Mouse (Mus musculus): ENCODE data around the gene 1700010B08Rik. TPM values are rescaled to one million over a fixed set of nuclear protein-coding genes. Genes with fewer than 3 reads are reported as not detected.
"Not testable (repeated sequence)": the region's sequence is repeated elsewhere in the genome, so short reads cannot be mapped to it uniquely, and the experiment has no call there.

The 1700010B08Rik gene
- polyA plus RNA-seq (2014; fragmentation: Nextera tagmentation; extraction: Ambion mirVana), result not detected in 2 replicates

GRCm38 (mm10) chr2:173719115-173719514, at the start of gene 1700010B08Rik:
Gene 1700010B08Rik (plus strand): TSS chr2:173719415.
- H3K27me3 ChIP-seq (ENCODE audit: control insufficient read depth, insufficient read depth, low read length); H3K4me2 ChIP-seq (ENCODE audit: low read depth); H3K9me3 ChIP-seq (ENCODE audit: control insufficient read depth, low read length); H3K9ac ChIP-seq (ENCODE audit: low read length); DNase-seq (ENCODE audit: low spot score); ATAC-seq (ENCODE audit: insufficient read depth, low FRiP score, low TSS enrichment); H3K36me3 ChIP-seq (ENCODE audit: control insufficient read depth, insufficient read depth, low read length); H3K4me1 ChIP-seq (ENCODE audit: control insufficient read depth, insufficient read depth, low read length); H3K4me3 ChIP-seq (ENCODE audit: low read depth, low read length); H3K27ac ChIP-seq (ENCODE audit: low read depth, low read length): not testable (repeated sequence)
- WGBS, result 83% methylated on average over 6 of the region's 7 CpGs

GRCm38 (mm10) chr2:173672328-173672896, 46.8 kb upstream of the 1700010B08Rik start:
- Histone ChIP-seq H3K27ac (ENCODE audit: low read depth, low read length) (no peak overlapping the region), H3K9me3 (ENCODE audit: control insufficient read depth, low read length) (no peaks in the 10 kb centered on the region), H3K27me3 (ENCODE audit: control insufficient read depth, insufficient read depth, low read length) (no peaks in the 10 kb centered on the region), H3K9ac (ENCODE audit: low read length) (no peak overlapping the region), H3K4me1 (ENCODE audit: control insufficient read depth, insufficient read depth, low read length) (no peaks in the 10 kb centered on the region), H3K4me3 (ENCODE audit: low read depth, low read length) (no peak overlapping the region), H3K36me3 (ENCODE audit: control insufficient read depth, insufficient read depth, low read length) (peaks cover 4% of the 10 kb centered on the region), H3K4me2 (ENCODE audit: low read depth) (no peak overlapping the region)
- DNase-seq (ENCODE audit: low spot score) (no peak), ATAC-seq (ENCODE audit: insufficient read depth, low FRiP score, low TSS enrichment) (no peak)
- 76% methylated on average over 2 of the region's 2 CpGs for WGBS

GRCm38 (mm10) chr2:173673469-173673868, 45.7 kb upstream of the 1700010B08Rik start:
- no peak for ATAC-seq (ENCODE audit: insufficient read depth, low FRiP score, low TSS enrichment)

GRCm38 (mm10) chr2:173678593-173678992, 40.6 kb upstream of the 1700010B08Rik start:
- no peaks in the 10 kb centered on the region for H3K27me3 ChIP-seq (ENCODE audit: control insufficient read depth, insufficient read depth, low read length)
- H3K27ac ChIP-seq (ENCODE audit: low read depth, low read length), result no peak overlapping the region
- no peak overlapping the region for H3K4me3 ChIP-seq (ENCODE audit: low read depth, low read length)
- H3K9me3 ChIP-seq (ENCODE audit: control insufficient read depth, low read length), result no peaks in the 10 kb centered on the region
- WGBS, result 92% methylated on average over 2 of the region's 2 CpGs
- H3K36me3 ChIP-seq (ENCODE audit: control insufficient read depth, insufficient read depth, low read length), result peaks cover 2% of the 10 kb centered on the region; the same call in 1 of the 2 replicates
- no peak overlapping the region for H3K4me2 ChIP-seq (ENCODE audit: low read depth)
- H3K4me1 ChIP-seq (ENCODE audit: control insufficient read depth, insufficient read depth, low read length), result no peaks in the 10 kb centered on the region
- no peak overlapping the region for H3K9ac ChIP-seq (ENCODE audit: low read length)
- ATAC-seq (ENCODE audit: insufficient read depth, low FRiP score, low TSS enrichment) (no peak), DNase-seq (ENCODE audit: low spot score) (no peak)

More at GRCm38 (mm10) chr2:173673469-173673868, 45.7 kb upstream of the 1700010B08Rik start:
- WGBS, result 91% methylated on average over 1 of the region's 1 CpGs
- no peak overlapping the region for H3K4me2 ChIP-seq (ENCODE audit: low read depth)
- H3K9ac ChIP-seq (ENCODE audit: low read length), result no peak overlapping the region
- H3K27me3 ChIP-seq (ENCODE audit: control insufficient read depth, insufficient read depth, low read length), result no peaks in the 10 kb centered on the region
- no peaks in the 10 kb centered on the region for H3K9me3 ChIP-seq (ENCODE audit: control insufficient read depth, low read length)
- no peaks in the 10 kb centered on the region for H3K4me1 ChIP-seq (ENCODE audit: control insufficient read depth, insufficient read depth, low read length)
- peaks cover 4% of the 10 kb centered on the region for H3K36me3 ChIP-seq (ENCODE audit: control insufficient read depth, insufficient read depth, low read length)
- no peak for DNase-seq (ENCODE audit: low spot score)
- no peak overlapping the region for H3K27ac ChIP-seq (ENCODE audit: low read depth, low read length)
- H3K4me3 ChIP-seq (ENCODE audit: low read depth, low read length), result no peak overlapping the region

GRCm38 (mm10) chr2:173679217-173679616, 40.0 kb upstream of the 1700010B08Rik start:
- Histone ChIP-seq H3K4me3 (ENCODE audit: low read depth, low read length) (no peak overlapping the region), H3K36me3 (ENCODE audit: control insufficient read depth, insufficient read depth, low read length) (peaks cover 2% of the 10 kb centered on the region; the same call in 1 of the 2 replicates), H3K9ac (ENCODE audit: low read length) (no peak overlapping the region), H3K4me2 (ENCODE audit: low read depth) (no peak overlapping the region), H3K27me3 (ENCODE audit: control insufficient read depth, insufficient read depth, low read length) (no peaks in the 10 kb centered on the region), H3K4me1 (ENCODE audit: control insufficient read depth, insufficient read depth, low read length) (no peaks in the 10 kb centered on the region), H3K27ac (ENCODE audit: low read depth, low read length) (no peak overlapping the region), H3K9me3 (ENCODE audit: control insufficient read depth, low read length) (no peaks in the 10 kb centered on the region)
- DNase-seq (ENCODE audit: low spot score) (no peak), ATAC-seq (ENCODE audit: insufficient read depth, low FRiP score, low TSS enrichment) (no peak)
- 90% methylated on average over 3 of the region's 3 CpGs for WGBS

GRCm38 (mm10) chr2:173680153-173680552, 39.1 kb upstream of the 1700010B08Rik start:
- H3K9me3 ChIP-seq (ENCODE audit: control insufficient read depth, low read length), result no peaks in the 10 kb centered on the region
- no peak overlapping the region for H3K4me2 ChIP-seq (ENCODE audit: low read depth)
- no peaks in the 10 kb centered on the region for H3K36me3 ChIP-seq (ENCODE audit: control insufficient read depth, insufficient read depth, low read length)
- 76% methylated on average over 1 of the region's 1 CpGs for WGBS
- H3K27ac ChIP-seq (ENCODE audit: low read depth, low read length), result no peak overlapping the region
- DNase-seq (ENCODE audit: low spot score) (no peak), ATAC-seq (ENCODE audit: insufficient read depth, low FRiP score, low TSS enrichment) (no peak)
- no peaks in the 10 kb centered on the region for H3K27me3 ChIP-seq (ENCODE audit: control insufficient read depth, insufficient read depth, low read length)
- no peak overlapping the region for H3K9ac ChIP-seq (ENCODE audit: low read length)
- no peak overlapping the region for H3K4me3 ChIP-seq (ENCODE audit: low read depth, low read length)
- H3K4me1 ChIP-seq (ENCODE audit: control insufficient read depth, insufficient read depth, low read length), result no peaks in the 10 kb centered on the region

GRCm38 (mm10) chr2:173682773-173683172, 36.4 kb upstream of the 1700010B08Rik start:
- 44% methylated on average over 10 of the region's 10 CpGs for WGBS
- no peaks in the 10 kb centered on the region for H3K4me1 ChIP-seq (ENCODE audit: control insufficient read depth, insufficient read depth, low read length)
- no peak overlapping the region for H3K4me3 ChIP-seq (ENCODE audit: low read depth, low read length)
- H3K9ac ChIP-seq (ENCODE audit: low read length), result no peak overlapping the region
- no peak overlapping the region for H3K27ac ChIP-seq (ENCODE audit: low read depth, low read length)
- H3K9me3 ChIP-seq (ENCODE audit: control insufficient read depth, low read length), result no peaks in the 10 kb centered on the region
- H3K4me2 ChIP-seq (ENCODE audit: low read depth), result no peak overlapping the region
- no peaks in the 10 kb centered on the region for H3K36me3 ChIP-seq (ENCODE audit: control insufficient read depth, insufficient read depth, low read length)
- ATAC-seq (ENCODE audit: insufficient read depth, low FRiP score, low TSS enrichment) (no peak), DNase-seq (ENCODE audit: low spot score) (no peak)
- no peaks in the 10 kb centered on the region for H3K27me3 ChIP-seq (ENCODE audit: control insufficient read depth, insufficient read depth, low read length)

- H3K9ac ChIP-seq (ENCODE audit: low read length), result no peak overlapping the region
- no peak overlapping the region for H3K4me3 ChIP-seq (ENCODE audit: low read depth, low read length)
- H3K4me2 ChIP-seq (ENCODE audit: low read depth), result no peak overlapping the region
- 92% methylated on average over 3 of the region's 3 CpGs for WGBS
- DNase-seq (ENCODE audit: low spot score), result no peak
- H3K27ac ChIP-seq (ENCODE audit: low read depth, low read length), result no peak overlapping the region
- no peaks in the 10 kb centered on the region for H3K4me1 ChIP-seq (ENCODE audit: control insufficient read depth, insufficient read depth, low read length)
- ATAC-seq (ENCODE audit: insufficient read depth, low FRiP score, low TSS enrichment), result no peak
- H3K27me3 ChIP-seq (ENCODE audit: control insufficient read depth, insufficient read depth, low read length), result no peaks in the 10 kb centered on the region
- 0 out of 2 replicates have a peak, but pooled peaks cover 2% of the 10 kb centered on the region for H3K36me3 ChIP-seq (ENCODE audit: control insufficient read depth, insufficient read depth, low read length)
- no peaks in the 10 kb centered on the region for H3K9me3 ChIP-seq (ENCODE audit: control insufficient read depth, low read length)
Measured at GRCm38 (mm10) chr2:173685781-173686361, 33.3 kb upstream of the 1700010B08Rik start.

- H3K36me3 ChIP-seq (ENCODE audit: control insufficient read depth, insufficient read depth, low read length), result 0 out of 2 replicates have a peak, but pooled peaks cover 2% of the 10 kb centered on the region
- 82% methylated on average over 5 of the region's 5 CpGs for WGBS
Measured at GRCm38 (mm10) chr2:173687363-173687762, 31.9 kb upstream of the 1700010B08Rik start.

More at GRCm38 (mm10) chr2:173687363-173687762, 31.9 kb upstream of the 1700010B08Rik start:
- Histone ChIP-seq H3K4me3 (ENCODE audit: low read depth, low read length) (no peak overlapping the region), H3K9ac (ENCODE audit: low read length) (no peak overlapping the region), H3K9me3 (ENCODE audit: control insufficient read depth, low read length) (no peaks in the 10 kb centered on the region), H3K27ac (ENCODE audit: low read depth, low read length) (no peak overlapping the region), H3K4me1 (ENCODE audit: control insufficient read depth, insufficient read depth, low read length) (no peaks in the 10 kb centered on the region), H3K4me2 (ENCODE audit: low read depth) (no peak overlapping the region), H3K27me3 (ENCODE audit: control insufficient read depth, insufficient read depth, low read length) (no peaks in the 10 kb centered on the region)
- DNase-seq (ENCODE audit: low spot score) (no peak), ATAC-seq (ENCODE audit: insufficient read depth, low FRiP score, low TSS enrichment) (no peak)

Measured in neural tube, embryonic 11.5 days (tissue).